Mouse (Mus musculus) monocyte, adult 5-6 weeks (primary cell): ENCODE data around the gene Alpk3. TPM values are rescaled to one million over a fixed set of nuclear protein-coding genes. Genes with fewer than 3 reads are reported as not detected.
"Not testable (repeated sequence)": the region's sequence is repeated elsewhere in the genome, so short reads cannot be mapped to it uniquely, and the experiment has no call there.

Experiments
- ATAC-seq: fragments of 153-309, 156-312 bp; replicated peaks from 2 replicates; pipeline ENCODE4 v1.8.0; 2017; ENCODE audit warnings: mild to moderate bottlenecking; ENCODE audit not compliant: low TSS enrichment, insufficient number of reproducible peaks, severe bottlenecking, poor library complexity, low FRiP score
- total RNA-seq: library from RNA; stranded (forward); fragments of 200-1000, 200-491, 200-594 nt; gene quantifications from 3 replicates; pipeline ENCODE4 v1.2.3, GENCODE M21; 2017

The Alpk3 gene
- total RNA-seq, 1 experiment from 2014 or later, result not detected

GRCm38 (mm10) chr7:81121099-81121498 is 63.7 kb downstream of the Alpk3 start:
- ATAC-seq, result no peak

GRCm38 (mm10) chr7:81122808-81123207 is 65.4 kb downstream of the Alpk3 start:
- ATAC-seq, result no peak

GRCm38 (mm10) chr7:81123553-81123952 is 66.2 kb downstream of the Alpk3 start:
- no peak for ATAC-seq

GRCm38 (mm10) chr7:81124773-81125172 is 67.4 kb downstream of the Alpk3 start:
- ATAC-seq, result no peak

- ATAC-seq, result no peak
Observed at GRCm38 (mm10) chr7:81125215-81126175, 68.1 kb downstream of the Alpk3 start.

- ATAC-seq, result no peak
Observed at GRCm38 (mm10) chr7:81131864-81132263, 74.5 kb downstream of the Alpk3 start.

- no peak for ATAC-seq
Observed at GRCm38 (mm10) chr7:81132851-81133279, 75.5 kb downstream of the Alpk3 start.

- ATAC-seq, result no peak
Observed at GRCm38 (mm10) chr7:81133416-81133815, 76.0 kb downstream of the Alpk3 start.

- no peak for ATAC-seq
Observed at GRCm38 (mm10) chr7:81133941-81134340, 76.5 kb downstream of the Alpk3 start.

GRCm38 (mm10) chr7:81134614-81135067 is 77.2 kb downstream of the Alpk3 start:
- no peak; the same call in 1 of the 2 replicates for ATAC-seq

- no peak for ATAC-seq
Observed at GRCm38 (mm10) chr7:81137292-81137691, 79.9 kb downstream of the Alpk3 start.

- no peak for ATAC-seq
Observed at GRCm38 (mm10) chr7:81139100-81139499, 81.7 kb downstream of the Alpk3 start.

GRCm38 (mm10) chr7:81139671-81140404 is 82.4 kb downstream of the Alpk3 start:
- no peak for ATAC-seq

GRCm38 (mm10) chr7:81141541-81141940 is 84.1 kb downstream of the Alpk3 start:
- no peak for ATAC-seq

GRCm38 (mm10) chr7:81143056-81143455 is 85.7 kb downstream of the Alpk3 start:
- not testable (repeated sequence) for ATAC-seq

GRCm38 (mm10) chr7:81149759-81150158 is 92.4 kb downstream of the Alpk3 start:
- no peak for ATAC-seq

- no peak for ATAC-seq
Observed at GRCm38 (mm10) chr7:81151216-81151615, 93.8 kb downstream of the Alpk3 start.

- ATAC-seq, result no peak
Observed at GRCm38 (mm10) chr7:81152306-81152705, 94.9 kb downstream of the Alpk3 start.

- ATAC-seq, result no peak
Observed at GRCm38 (mm10) chr7:81152826-81153225, 95.4 kb downstream of the Alpk3 start.
